Mouse (Mus musculus) MEL (cell line): ENCODE data around the gene Atrn. TPM values are rescaled to one million over a fixed set of nuclear protein-coding genes. Genes with fewer than 3 reads are reported as not detected.
A peak's percentile ranks its signal among the peaks of the same experiment; 100 is the strongest.

ENCODE experiments used
- DNase-seq: peaks from one replicate; pipeline ENCODE4 v3.0.0; 2011; ENCODE audit warnings: low read depth, low spot score
- H3K27ac ChIP-seq: 2 replicates; pipeline ENCODE4 v1.5.1; 2012; ENCODE audit warnings: low read depth, mild to moderate bottlenecking, control low read depth, low read length, moderate library complexity; ENCODE audit not compliant: control insufficient read depth
- H3K27me3 ChIP-seq, 2 experiments: fragments of 150-350 bp in 1 of 2; sonication (generic) in 1 of 2; 2 replicates each; pipeline ENCODE4 v1.6.1; 2012; ENCODE audit warnings: low read length in 2 of 2, mild to moderate bottlenecking in 2 of 2, improper control_type of control experiment in 1 of 2, moderate library complexity in 1 of 2; ENCODE audit not compliant: insufficient read depth in 2 of 2, control insufficient read depth in 1 of 2
- H3K36me3 ChIP-seq, 2 experiments: 2 replicates each; pipeline ENCODE4 v1.6.1; 2012 to 2014; ENCODE audit warnings: low read length in 2 of 2, improper control_type of control experiment in 1 of 2, inconsistent platforms in 1 of 2, mild to moderate bottlenecking in 1 of 2; ENCODE audit not compliant: insufficient read depth in 2 of 2, control insufficient read depth in 1 of 2
- H3K4me1 ChIP-seq, 2 experiments: fragments of 150-350 bp in 1 of 2; sonication (generic) in 1 of 2; 2 replicates each; pipeline ENCODE4 v1.6.1; 2012; ENCODE audit warnings: low read length in 2 of 2, improper control_type of control experiment in 1 of 2, mild to moderate bottlenecking in 1 of 2; ENCODE audit not compliant: insufficient read depth in 2 of 2, control insufficient read depth in 1 of 2
- H3K4me3 ChIP-seq, 2 experiments: fragments of 150-350 bp in 1 of 2; sonication (generic) in 1 of 2; 2 replicates each; pipeline ENCODE4 v1.5.1; 2012; ENCODE audit warnings: low read depth in 2 of 2, low read length in 2 of 2, mild to moderate bottlenecking in 2 of 2, moderate library complexity in 2 of 2, control low read depth in 1 of 2, improper control_type of control experiment in 1 of 2; ENCODE audit not compliant: control insufficient read depth in 1 of 2, insufficient read depth in 1 of 2
- H3K79me2 ChIP-seq: 2 replicates; pipeline ENCODE4 v1.6.1; 2012; ENCODE audit warnings: mild to moderate bottlenecking, low read length, moderate library complexity; ENCODE audit not compliant: control insufficient read depth, poor library complexity, insufficient read depth
- H3K9ac ChIP-seq: 2 replicates; pipeline ENCODE4 v1.6.1; 2012; ENCODE audit warnings: low read depth, mild to moderate bottlenecking, control low read depth, low read length, moderate library complexity; ENCODE audit not compliant: control insufficient read depth, poor library complexity, severe bottlenecking
- H3K9me3 ChIP-seq: fragments of 150-350 bp; sonication (generic); replicated peaks from 2 replicates; pipeline ENCODE4 v1.6.1; 2012; ENCODE audit warnings: mild to moderate bottlenecking, low read length, improper control_type of control experiment, moderate library complexity; ENCODE audit not compliant: insufficient read depth
- CHD1 ChIP-seq: IDR thresholded peaks from 2 replicates; pipeline ENCODE4 v1.6.1; 2012; ENCODE audit warnings: low read depth, mild to moderate bottlenecking, inconsistent platforms, low read length, improper control_type of control experiment
- CHD2 ChIP-seq: IDR thresholded peaks from 2 replicates; pipeline ENCODE4 v1.6.1; 2011; ENCODE audit warnings: low read length, improper control_type of control experiment
- ELF1 ChIP-seq: IDR thresholded peaks from 2 replicates; pipeline ENCODE4 v1.6.1; 2014; ENCODE audit warnings: low read depth, mild to moderate bottlenecking, inconsistent platforms, low read length, improper control_type of control experiment, moderate library complexity
- EP300 ChIP-seq, 2 experiments: IDR thresholded peaks; 2 replicates each; pipeline ENCODE4 v1.6.1; 2011; ENCODE audit warnings: improper control_type of control experiment in 2 of 2, low read length in 2 of 2, low read depth in 1 of 2, mild to moderate bottlenecking in 1 of 2
- GABPA ChIP-seq: IDR thresholded peaks from 2 replicates; pipeline ENCODE4 v1.6.1; 2012; ENCODE audit warnings: low read depth, mild to moderate bottlenecking, inconsistent platforms, low read length, improper control_type of control experiment, moderate library complexity
- GATA1 ChIP-seq: IDR thresholded peaks from 2 replicates; pipeline ENCODE4 v1.6.1; 2011; ENCODE audit warnings: low read depth, low read length, improper control_type of control experiment
- JUND ChIP-seq: IDR thresholded peaks from 2 replicates; pipeline ENCODE4 v1.6.1; 2011; ENCODE audit warnings: low read depth, mild to moderate bottlenecking, improper control_type of control experiment, low read length
- MAFK ChIP-seq: IDR thresholded peaks from 2 replicates; pipeline ENCODE4 v1.6.1; 2011; ENCODE audit warnings: low read depth, mild to moderate bottlenecking, low read length, improper control_type of control experiment, borderline replicate concordance
- MAZ ChIP-seq: IDR thresholded peaks from 2 replicates; pipeline ENCODE4 v1.6.1; 2012; ENCODE audit warnings: low read depth, mild to moderate bottlenecking, inconsistent platforms, low read length, improper control_type of control experiment
- MEF2A ChIP-seq: IDR thresholded peaks from 2 replicates; pipeline ENCODE4 v1.6.1; 2014; ENCODE audit warnings: low read depth, mild to moderate bottlenecking, inconsistent platforms, low read length, improper control_type of control experiment; ENCODE audit not compliant: poor library complexity, insufficient replicate concordance, severe bottlenecking; ENCODE audit errors: extremely low read depth
- MXI1 ChIP-seq: IDR thresholded peaks from 2 replicates; pipeline ENCODE4 v1.6.1; 2011; ENCODE audit warnings: mild to moderate bottlenecking, low read depth, low read length, improper control_type of control experiment
- MYB ChIP-seq: IDR thresholded peaks from 2 replicates; pipeline ENCODE4 v1.6.1; 2011; ENCODE audit warnings: mild to moderate bottlenecking, low read depth, low read length, improper control_type of control experiment
- NRF1 ChIP-seq: IDR thresholded peaks from 2 replicates; pipeline ENCODE4 v1.6.1; 2014; ENCODE audit warnings: low read depth, mild to moderate bottlenecking, inconsistent platforms, low read length, improper control_type of control experiment, moderate library complexity; ENCODE audit not compliant: poor library complexity, insufficient read depth, severe bottlenecking
- POLR2AphosphoS5 ChIP-seq: IDR thresholded peaks from 2 replicates; pipeline ENCODE4 v1.6.1; 2012; ENCODE audit warnings: low read depth, borderline replicate concordance, mild to moderate bottlenecking, inconsistent platforms, low read length, moderate library complexity, mixed read lengths
- RCOR1 ChIP-seq: IDR thresholded peaks from 2 replicates; pipeline ENCODE4 v1.6.1; 2012; ENCODE audit warnings: low read depth, mild to moderate bottlenecking, inconsistent platforms, low read length, improper control_type of control experiment
- SMC3 ChIP-seq: IDR thresholded peaks from 2 replicates; pipeline ENCODE4 v1.6.1; 2011; ENCODE audit warnings: low read depth, low read length, improper control_type of control experiment
- TAL1 ChIP-seq: IDR thresholded peaks from 2 replicates; pipeline ENCODE4 v1.6.1; 2012; ENCODE audit warnings: mild to moderate bottlenecking, inconsistent platforms, low read length, moderate library complexity, mixed read lengths
- TBP ChIP-seq: IDR thresholded peaks from 2 replicates; pipeline ENCODE4 v1.8.0; 2011; ENCODE audit warnings: low read depth, low read length, improper control_type of control experiment
- TCF12 ChIP-seq: IDR thresholded peaks from 2 replicates; pipeline ENCODE4 v1.6.1; 2014; ENCODE audit warnings: low read depth, mild to moderate bottlenecking, inconsistent platforms, low read length, improper control_type of control experiment, moderate library complexity
- UBTF ChIP-seq: IDR thresholded peaks from 2 replicates; pipeline ENCODE4 v1.6.1; 2012; ENCODE audit warnings: low read depth, mild to moderate bottlenecking, inconsistent platforms, low read length, improper control_type of control experiment, moderate library complexity, borderline replicate concordance; ENCODE audit not compliant: insufficient read depth
- USF1 ChIP-seq: IDR thresholded peaks from 2 replicates; pipeline ENCODE4 v1.6.1; 2014; ENCODE audit warnings: low read depth, mild to moderate bottlenecking, inconsistent platforms, low read length, improper control_type of control experiment, moderate library complexity
- ZKSCAN1 ChIP-seq: IDR thresholded peaks from 2 replicates; pipeline ENCODE4 v1.6.1; 2012; ENCODE audit warnings: low read depth, mild to moderate bottlenecking, inconsistent platforms, low read length, improper control_type of control experiment, moderate library complexity
- polyA plus RNA-seq, 2 experiments: library from polyadenylated mRNA; stranded (reverse) in 1 of 2; unstranded in 1 of 2; fragments of >175 nt in 1 of 2; fragments of >200 nt in 1 of 2; gene quantifications; 2 replicates each; pipeline versions ENCODE4 v1.2.1 to v1.2.4; 2012; ENCODE audit warnings: low replicate concordance in 2 of 2, low read depth in 1 of 2; ENCODE audit not compliant: insufficient read length in 2 of 2, insufficient read depth in 1 of 2, missing spikeins in 1 of 2
- total RNA-seq: library from RNA; depleted of rRNA; stranded (reverse); fragments of 300-350 nt; gene quantifications from 2 replicates; pipeline ENCODE4 v1.2.3, GENCODE M21; 2012

Atrn gene
- total and polyA plus RNA-seq, 3 experiments: 6.3 to 28.2 (median 9.2) TPM

DNA sequence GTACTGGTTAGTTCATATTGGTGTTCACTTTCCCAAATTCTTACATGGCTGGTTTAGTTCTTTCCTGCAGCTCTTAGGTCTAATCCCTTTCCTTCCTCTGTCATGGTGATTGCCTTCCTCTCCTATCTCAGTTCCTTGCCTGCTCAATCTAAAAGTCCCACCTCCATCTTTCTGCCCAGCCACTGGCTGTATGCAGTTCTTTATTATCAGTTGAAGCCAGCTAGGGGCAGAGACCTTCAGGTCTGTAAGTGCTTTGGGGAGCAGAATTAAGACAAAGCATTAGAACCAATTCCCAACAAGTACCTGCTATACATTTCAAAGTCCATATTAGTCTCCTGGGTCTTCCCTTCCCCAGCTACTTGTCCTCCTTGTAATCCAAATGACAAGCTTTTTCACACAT lies 71.3 kb downstream of the Atrn start:
- no peaks in the 10 kb centered on the region for H3K9me3 ChIP-seq
- H3K4me3 ChIP-seq: no peak overlapping the region
- peak overlapping the region; percentile 67 for H3K27ac ChIP-seq
- H3K36me3 ChIP-seq: peaks cover 0 to 53% of the 10 kb centered on the region in 2 experiments; a peak in 3 of 4 replicates
- H3K4me1 ChIP-seq: peaks cover 30 to 34% of the 10 kb centered on the region in 2 experiments
- peak; percentile 62 for DNase-seq
- 0 out of 2 replicates have a peak overlapping the region, but pooled peaks have one; percentile 25 for H3K9ac ChIP-seq
- H3K27me3 ChIP-seq: no peaks in the 10 kb centered on the region
- no peaks in the 10 kb centered on the region for H3K79me2 ChIP-seq
- TF ChIP-seq POLR2AphosphoS5: no peak
- TF ChIP-seq SMC3: no peak
- TF ChIP-seq JUND: no peak
- peak; percentile 68 for TF ChIP-seq TCF12
- TF ChIP-seq RCOR1: no peak
- TF ChIP-seq GATA1: peak; percentile 67
- no peak for TF ChIP-seq MYB
- no peak for TF ChIP-seq GABPA
- no peak for TF ChIP-seq USF1
- no peak for TF ChIP-seq CHD1
- TF ChIP-seq MAZ: no peak
- TF ChIP-seq NRF1: no peak
- TF ChIP-seq MEF2A: no peak
- TF ChIP-seq CHD2: no peak
- TF ChIP-seq MXI1: no peak
- TF ChIP-seq EP300 (IDR thresholded peaks at IDR 0.05; ENCODE audit: low read depth in 1 of 2, low read length in 2 of 2): peak; percentile 65 to 69
- no peak for TF ChIP-seq TBP
- TF ChIP-seq UBTF: no peak
- peak; percentile 69 for TF ChIP-seq TAL1
- no peak for TF ChIP-seq ELF1
- no peak for TF ChIP-seq MAFK
- TF ChIP-seq ZKSCAN1: no peak
